Mouse (Mus musculus) MEL (cell line): ENCODE data around the gene Boc. TPM values are rescaled to one million over a fixed set of nuclear protein-coding genes. Genes with fewer than 3 reads are reported as not detected.

Experiments
- DNase-seq: peaks from one replicate; pipeline ENCODE4 v3.0.0; 2011; ENCODE audit warnings: low read depth, low spot score
- H3K27ac ChIP-seq: 2 replicates; pipeline ENCODE4 v1.5.1; 2012; ENCODE audit warnings: low read depth, mild to moderate bottlenecking, control low read depth, low read length, moderate library complexity; ENCODE audit not compliant: control insufficient read depth
- H3K27me3 ChIP-seq, 2 experiments: fragments of 150-350 bp in 1 of 2; sonication (generic) in 1 of 2; 2 replicates each; pipeline ENCODE4 v1.6.1; 2012; ENCODE audit warnings: low read length in 2 of 2, mild to moderate bottlenecking in 2 of 2, improper control_type of control experiment in 1 of 2, moderate library complexity in 1 of 2; ENCODE audit not compliant: insufficient read depth in 2 of 2, control insufficient read depth in 1 of 2
- H3K36me3 ChIP-seq, 2 experiments: 2 replicates each; pipeline ENCODE4 v1.6.1; 2012 to 2014; ENCODE audit warnings: low read length in 2 of 2, improper control_type of control experiment in 1 of 2, inconsistent platforms in 1 of 2, mild to moderate bottlenecking in 1 of 2; ENCODE audit not compliant: insufficient read depth in 2 of 2, control insufficient read depth in 1 of 2
- H3K4me1 ChIP-seq, 2 experiments: fragments of 150-350 bp in 1 of 2; sonication (generic) in 1 of 2; 2 replicates each; pipeline ENCODE4 v1.6.1; 2012; ENCODE audit warnings: low read length in 2 of 2, improper control_type of control experiment in 1 of 2, mild to moderate bottlenecking in 1 of 2; ENCODE audit not compliant: insufficient read depth in 2 of 2, control insufficient read depth in 1 of 2
- H3K4me3 ChIP-seq, 2 experiments: fragments of 150-350 bp in 1 of 2; sonication (generic) in 1 of 2; 2 replicates each; pipeline ENCODE4 v1.5.1; 2012; ENCODE audit warnings: low read depth in 2 of 2, low read length in 2 of 2, mild to moderate bottlenecking in 2 of 2, moderate library complexity in 2 of 2, control low read depth in 1 of 2, improper control_type of control experiment in 1 of 2; ENCODE audit not compliant: control insufficient read depth in 1 of 2, insufficient read depth in 1 of 2
- H3K79me2 ChIP-seq: 2 replicates; pipeline ENCODE4 v1.6.1; 2012; ENCODE audit warnings: mild to moderate bottlenecking, low read length, moderate library complexity; ENCODE audit not compliant: control insufficient read depth, poor library complexity, insufficient read depth
- H3K9ac ChIP-seq: 2 replicates; pipeline ENCODE4 v1.6.1; 2012; ENCODE audit warnings: low read depth, mild to moderate bottlenecking, control low read depth, low read length, moderate library complexity; ENCODE audit not compliant: control insufficient read depth, poor library complexity, severe bottlenecking
- H3K9me3 ChIP-seq: fragments of 150-350 bp; sonication (generic); replicated peaks from 2 replicates; pipeline ENCODE4 v1.6.1; 2012; ENCODE audit warnings: mild to moderate bottlenecking, low read length, improper control_type of control experiment, moderate library complexity; ENCODE audit not compliant: insufficient read depth
- CHD1 ChIP-seq: IDR thresholded peaks from 2 replicates; pipeline ENCODE4 v1.6.1; 2012; ENCODE audit warnings: low read depth, mild to moderate bottlenecking, inconsistent platforms, low read length, improper control_type of control experiment
- CHD2 ChIP-seq: IDR thresholded peaks from 2 replicates; pipeline ENCODE4 v1.6.1; 2011; ENCODE audit warnings: low read length, improper control_type of control experiment
- E2F4 ChIP-seq: IDR thresholded peaks from 2 replicates; pipeline ENCODE4 v1.6.1; 2011; ENCODE audit warnings: low read depth, low read length, improper control_type of control experiment, borderline replicate concordance
- GATA1 ChIP-seq: IDR thresholded peaks from 2 replicates; pipeline ENCODE4 v1.6.1; 2011; ENCODE audit warnings: low read depth, low read length, improper control_type of control experiment
- MXI1 ChIP-seq: IDR thresholded peaks from 2 replicates; pipeline ENCODE4 v1.6.1; 2011; ENCODE audit warnings: mild to moderate bottlenecking, low read depth, low read length, improper control_type of control experiment
- NRF1 ChIP-seq: IDR thresholded peaks from 2 replicates; pipeline ENCODE4 v1.6.1; 2014; ENCODE audit warnings: low read depth, mild to moderate bottlenecking, inconsistent platforms, low read length, improper control_type of control experiment, moderate library complexity; ENCODE audit not compliant: poor library complexity, insufficient read depth, severe bottlenecking
- POLR2AphosphoS2 ChIP-seq: IDR thresholded peaks from 2 replicates; pipeline ENCODE4 v1.6.1; 2011; ENCODE audit warnings: low read length, improper control_type of control experiment
- RAD21 ChIP-seq: IDR thresholded peaks from 2 replicates; pipeline ENCODE4 v1.6.1; 2011; ENCODE audit warnings: mild to moderate bottlenecking, low read depth, low read length, improper control_type of control experiment
- UBTF ChIP-seq: IDR thresholded peaks from 2 replicates; pipeline ENCODE4 v1.6.1; 2012; ENCODE audit warnings: low read depth, mild to moderate bottlenecking, inconsistent platforms, low read length, improper control_type of control experiment, moderate library complexity, borderline replicate concordance; ENCODE audit not compliant: insufficient read depth
- USF1 ChIP-seq: IDR thresholded peaks from 2 replicates; pipeline ENCODE4 v1.6.1; 2014; ENCODE audit warnings: low read depth, mild to moderate bottlenecking, inconsistent platforms, low read length, improper control_type of control experiment, moderate library complexity
- ZC3H11A ChIP-seq: IDR thresholded peaks from 2 replicates; pipeline ENCODE4 v1.6.1; 2012; ENCODE audit warnings: low read depth, mild to moderate bottlenecking, inconsistent platforms, low read length, improper control_type of control experiment
- ZKSCAN1 ChIP-seq: IDR thresholded peaks from 2 replicates; pipeline ENCODE4 v1.6.1; 2012; ENCODE audit warnings: low read depth, mild to moderate bottlenecking, inconsistent platforms, low read length, improper control_type of control experiment, moderate library complexity
- ZMIZ1 ChIP-seq: IDR thresholded peaks from 2 replicates; pipeline ENCODE4 v1.6.1; 2012; ENCODE audit warnings: low read depth, mild to moderate bottlenecking, inconsistent platforms, low read length, improper control_type of control experiment, moderate library complexity
- polyA plus RNA-seq, 2 experiments: library from polyadenylated mRNA; stranded (reverse) in 1 of 2; unstranded in 1 of 2; fragments of >175 nt in 1 of 2; fragments of >200 nt in 1 of 2; gene quantifications; 2 replicates each; pipeline versions ENCODE4 v1.2.1 to v1.2.4; 2012; ENCODE audit warnings: low replicate concordance in 2 of 2, low read depth in 1 of 2; ENCODE audit not compliant: insufficient read length in 2 of 2, insufficient read depth in 1 of 2, missing spikeins in 1 of 2
- total RNA-seq: library from RNA; depleted of rRNA; stranded (reverse); fragments of 300-350 nt; gene quantifications from 2 replicates; pipeline ENCODE4 v1.2.3, GENCODE M21; 2012

Gene Boc
- total and polyA plus RNA-seq, 3 experiments = not detected

- H3K9ac ChIP-seq = no peak overlapping the region
- no peaks in the 10 kb centered on the region for H3K36me3 ChIP-seq
- H3K27ac ChIP-seq = no peak overlapping the region
- TF ChIP-seq POLR2AphosphoS2 (no peak), RAD21 (no peak), CHD1 (no peak), CHD2 (no peak)
- no peak overlapping the region for H3K4me3 ChIP-seq
- no peaks in the 10 kb centered on the region for H3K4me1 ChIP-seq
- no peaks in the 10 kb centered on the region for H3K79me2 ChIP-seq
- DNase-seq = no peak
- no peaks in the 10 kb centered on the region for H3K9me3 ChIP-seq
- H3K27me3 ChIP-seq = no peaks in the 10 kb centered on the region
Observed at GRCm38 (mm10) chr16:44533522-44533921, 25.2 kb downstream of the Boc start.

- no peaks in the 10 kb centered on the region for H3K79me2 ChIP-seq
- no peaks in the 10 kb centered on the region for H3K27me3 ChIP-seq
- H3K4me1 ChIP-seq = no peaks in the 10 kb centered on the region
- H3K9ac ChIP-seq = no peak overlapping the region
- no peaks in the 10 kb centered on the region for H3K36me3 ChIP-seq
- no peaks in the 10 kb centered on the region for H3K9me3 ChIP-seq
- DNase-seq = no peak
- H3K4me3 ChIP-seq = no peak overlapping the region
- TF ChIP-seq UBTF (no peak), ZMIZ1 (no peak), NRF1 (no peak), CHD2 (no peak), USF1 (no peak), ZC3H11A (no peak), GATA1 (no peak), ZKSCAN1 (no peak), MXI1 (no peak)
- H3K27ac ChIP-seq = no peak overlapping the region
Observed at GRCm38 (mm10) chr16:44532851-44533250, 25.8 kb downstream of the Boc start.

- Histone ChIP-seq H3K27me3 (no peaks in the 10 kb centered on the region), H3K27ac (no peak overlapping the region), H3K4me1 (no peaks in the 10 kb centered on the region), H3K36me3 (no peaks in the 10 kb centered on the region), H3K79me2 (no peaks in the 10 kb centered on the region), H3K9ac (no peak overlapping the region), H3K9me3 (no peaks in the 10 kb centered on the region), H3K4me3 (no peak overlapping the region)
- TF ChIP-seq E2F4 = no peak
- no peak for DNase-seq
Observed at GRCm38 (mm10) chr16:44531239-44531797, 27.4 kb downstream of the Boc start.
